Mouse (Mus musculus): ENCODE measurements around the gene Gdf5. TPM values are rescaled to one million over a fixed set of nuclear protein-coding genes. Genes with fewer than 3 reads are reported as not detected.

Gene Gdf5
- total and polyA plus RNA-seq, 3 experiments = 0.11 to 2.2 TPM; not detected in 1

- Histone ChIP-seq H3K9me3 (replicated peaks) (no peaks in the 10 kb centered on the region), H3K4me1 (ENCODE audit: insufficient read depth, low read depth, low read length) (peaks cover 29% of the 10 kb centered on the region), H3K27me3 (ENCODE audit: insufficient read depth, low read length) (peaks cover 25% of the 10 kb centered on the region; the same call in 1 of the 2 replicates), H3K4me3 (ENCODE audit: low read depth, low read length) (no peak overlapping the region), H3K36me3 (replicated peaks) (no peaks in the 10 kb centered on the region)
- TF ChIP-seq GATA1 (IDR thresholded peaks at IDR 0.05; ENCODE audit: borderline replicate concordance, low read length) (no peak), POLR2AphosphoS5 (IDR thresholded peaks at IDR 0.05; ENCODE audit: insufficient replicate concordance, low read depth, low read length) (no peak), GATA2 (IDR thresholded peaks at IDR 0.05; ENCODE audit: borderline replicate concordance, low read depth, low read length) (no peak), CTCF (IDR thresholded peaks at IDR 0.05; ENCODE audit: low read depth, low read length) (no peak), TAL1 (conservative IDR thresholded peaks at IDR 0.05; ENCODE audit: low read depth, low read length) (no peak)
- ATAC-seq (ENCODE audit: extremely low read depth, insufficient number of reproducible peaks, low FRiP score, poor library complexity, severe bottlenecking) = no peak
- no peak for DNase-seq (ENCODE audit: low spot score)
Measured at GRCm38 (mm10) chr2:155945580-155945979, 413 bp upstream of the Gdf5 start.

- Histone ChIP-seq H3K36me3 (replicated peaks) (no peaks in the 10 kb centered on the region), H3K27me3 (ENCODE audit: insufficient read depth, low read length) (peaks cover 25% of the 10 kb centered on the region; the same call in 1 of the 2 replicates), H3K4me3 (ENCODE audit: low read depth, low read length) (no peak overlapping the region), H3K4me1 (ENCODE audit: insufficient read depth, low read depth, low read length) (peaks cover 29% of the 10 kb centered on the region), H3K9me3 (replicated peaks) (no peaks in the 10 kb centered on the region)
- DNase-seq (ENCODE audit: low spot score) (no peak), ATAC-seq (ENCODE audit: extremely low read depth, insufficient number of reproducible peaks, low FRiP score, poor library complexity, severe bottlenecking) (no peak)
- TF ChIP-seq GATA2 (IDR thresholded peaks at IDR 0.05; ENCODE audit: borderline replicate concordance, low read depth, low read length) = no peak
- no peak for TF ChIP-seq CTCF (IDR thresholded peaks at IDR 0.05; ENCODE audit: low read depth, low read length)
- TF ChIP-seq GATA1 (IDR thresholded peaks at IDR 0.05; ENCODE audit: borderline replicate concordance, low read length) = no peak
- no peak for TF ChIP-seq POLR2AphosphoS5 (IDR thresholded peaks at IDR 0.05; ENCODE audit: insufficient replicate concordance, low read depth, low read length)
- no peak for TF ChIP-seq TAL1 (conservative IDR thresholded peaks at IDR 0.05; ENCODE audit: low read depth, low read length)
Measured at GRCm38 (mm10) chr2:155944685-155945084, 482 bp downstream of the Gdf5 start.

GRCm38 (mm10) chr2:155943463-155943862, 1.7 kb downstream of the Gdf5 start:
- no peak for TF ChIP-seq POLR2AphosphoS5 (IDR thresholded peaks at IDR 0.05; ENCODE audit: insufficient replicate concordance, low read depth, low read length)
- TF ChIP-seq GATA2 (IDR thresholded peaks at IDR 0.05; ENCODE audit: borderline replicate concordance, low read depth, low read length) = no peak
- TF ChIP-seq GATA1 (IDR thresholded peaks at IDR 0.05; ENCODE audit: borderline replicate concordance, low read length) = no peak
- TF ChIP-seq CTCF (IDR thresholded peaks at IDR 0.05; ENCODE audit: low read depth, low read length) = no peak
- Histone ChIP-seq H3K4me1 (ENCODE audit: insufficient read depth, low read depth, low read length) (peaks cover 28% of the 10 kb centered on the region), H3K27me3 (ENCODE audit: insufficient read depth, low read length) (peaks cover 28% of the 10 kb centered on the region; the same call in 1 of the 2 replicates), H3K9me3 (replicated peaks) (no peaks in the 10 kb centered on the region), H3K4me3 (ENCODE audit: low read depth, low read length) (no peak overlapping the region), H3K36me3 (replicated peaks) (no peaks in the 10 kb centered on the region)
- no peak for DNase-seq (ENCODE audit: low spot score)
- ATAC-seq (ENCODE audit: extremely low read depth, insufficient number of reproducible peaks, low FRiP score, poor library complexity, severe bottlenecking) = no peak

- peaks cover 28% of the 10 kb centered on the region; the same call in 1 of the 2 replicates for H3K27me3 ChIP-seq (ENCODE audit: insufficient read depth, low read length)
- no peaks in the 10 kb centered on the region for H3K9me3 ChIP-seq (replicated peaks)
- DNase-seq (ENCODE audit: low spot score) = no peak
- TF ChIP-seq TAL1 (conservative IDR thresholded peaks at IDR 0.05; ENCODE audit: low read depth, low read length) = no peak
- TF ChIP-seq POLR2AphosphoS5 (IDR thresholded peaks at IDR 0.05; ENCODE audit: insufficient replicate concordance, low read depth, low read length) = no peak
- TF ChIP-seq GATA2 (IDR thresholded peaks at IDR 0.05; ENCODE audit: borderline replicate concordance, low read depth, low read length) = no peak
- TF ChIP-seq GATA1 (IDR thresholded peaks at IDR 0.05; ENCODE audit: borderline replicate concordance, low read length) = no peak
- no peak for TF ChIP-seq CTCF (IDR thresholded peaks at IDR 0.05; ENCODE audit: low read depth, low read length)
- no peak for ATAC-seq (ENCODE audit: extremely low read depth, insufficient number of reproducible peaks, low FRiP score, poor library complexity, severe bottlenecking)
- H3K36me3 ChIP-seq (replicated peaks) = no peaks in the 10 kb centered on the region
- peaks cover 13% of the 10 kb centered on the region for H3K4me1 ChIP-seq (ENCODE audit: insufficient read depth, low read depth, low read length)
- no peak overlapping the region for H3K4me3 ChIP-seq (ENCODE audit: low read depth, low read length)
Measured at GRCm38 (mm10) chr2:155941697-155942442, 3.3 kb downstream of the Gdf5 start.

GRCm38 (mm10) chr2:155940681-155941080, 4.5 kb downstream of the Gdf5 start, which contains the start of gene Gm15557:
Gene Gm15557 (plus strand): TSS chr2:155940728.
- TF ChIP-seq TAL1 (conservative IDR thresholded peaks at IDR 0.05; ENCODE audit: low read depth, low read length) (no peak), POLR2AphosphoS5 (IDR thresholded peaks at IDR 0.05; ENCODE audit: insufficient replicate concordance, low read depth, low read length) (no peak), GATA1 (IDR thresholded peaks at IDR 0.05; ENCODE audit: borderline replicate concordance, low read length) (no peak), GATA2 (IDR thresholded peaks at IDR 0.05; ENCODE audit: borderline replicate concordance, low read depth, low read length) (no peak), CTCF (IDR thresholded peaks at IDR 0.05; ENCODE audit: low read depth, low read length) (no peak)
- no peaks in the 10 kb centered on the region for H3K36me3 ChIP-seq (replicated peaks)
- H3K9me3 ChIP-seq (replicated peaks) = no peaks in the 10 kb centered on the region
- no peak for ATAC-seq (ENCODE audit: extremely low read depth, insufficient number of reproducible peaks, low FRiP score, poor library complexity, severe bottlenecking)
- H3K27me3 ChIP-seq (ENCODE audit: insufficient read depth, low read length) = peaks cover 28% of the 10 kb centered on the region; the same call in 1 of the 2 replicates
- peaks cover 6% of the 10 kb centered on the region; the same call in 1 of the 2 replicates for H3K4me1 ChIP-seq (ENCODE audit: insufficient read depth, low read depth, low read length)
- no peak for DNase-seq (ENCODE audit: low spot score)
- no peak within 1 kb of the TSS for H3K4me3 ChIP-seq (ENCODE audit: low read depth, low read length)

GRCm38 (mm10) chr2:155939897-155940529, 5.2 kb downstream of the Gdf5 start:
- Histone ChIP-seq H3K27me3 (ENCODE audit: insufficient read depth, low read length) (peaks cover 26% of the 10 kb centered on the region; the same call in 1 of the 2 replicates), H3K4me1 (ENCODE audit: insufficient read depth, low read depth, low read length) (peaks cover 6% of the 10 kb centered on the region; the same call in 1 of the 2 replicates), H3K4me3 (ENCODE audit: low read depth, low read length) (no peak overlapping the region), H3K36me3 (replicated peaks) (no peaks in the 10 kb centered on the region), H3K9me3 (replicated peaks) (no peaks in the 10 kb centered on the region)
- ATAC-seq (ENCODE audit: extremely low read depth, insufficient number of reproducible peaks, low FRiP score, poor library complexity, severe bottlenecking) (no peak), DNase-seq (ENCODE audit: low spot score) (no peak)
- TF ChIP-seq GATA1 (IDR thresholded peaks at IDR 0.05; ENCODE audit: borderline replicate concordance, low read length) = no peak

Measured in G1E (cell line).